Mouse (Mus musculus) spleen, adult 2 months (tissue): ENCODE results near the gene Alx3.

ENCODE experiments used
- CTCF ChIP-seq: fragments of 200-500 bp; IDR thresholded peaks from 2 replicates; pipeline ENCODE4 v1.5.1; 2011; ENCODE audit warnings: mild to moderate bottlenecking, inconsistent platforms; ENCODE audit not compliant: insufficient read depth, insufficient read length, insufficient replicate concordance; ENCODE audit errors: extremely low read depth
- POLR2A ChIP-seq: fragments of 200-500 bp; IDR thresholded peaks from 2 replicates; pipeline ENCODE4 v1.6.1; 2011; ENCODE audit warnings: low read depth, low read length, inconsistent platforms

GRCm38 (mm10) chr3:107545278-107545677 is 49.6 kb upstream of the Alx3 start:
- TF ChIP-seq POLR2A (no peak), CTCF (no peak)
